Mouse (Mus musculus) frontal cortex, postnatal 25 days (tissue): Measurements from ENCODE around the gene Xrcc3.

Experiments
- DNase-seq, 2 experiments: peaks; one replicate each; pipeline ENCODE4 v3.0.0; 2022; ENCODE audit warnings: low spot score in 2 of 2

Gene Xrcc3

DNA sequence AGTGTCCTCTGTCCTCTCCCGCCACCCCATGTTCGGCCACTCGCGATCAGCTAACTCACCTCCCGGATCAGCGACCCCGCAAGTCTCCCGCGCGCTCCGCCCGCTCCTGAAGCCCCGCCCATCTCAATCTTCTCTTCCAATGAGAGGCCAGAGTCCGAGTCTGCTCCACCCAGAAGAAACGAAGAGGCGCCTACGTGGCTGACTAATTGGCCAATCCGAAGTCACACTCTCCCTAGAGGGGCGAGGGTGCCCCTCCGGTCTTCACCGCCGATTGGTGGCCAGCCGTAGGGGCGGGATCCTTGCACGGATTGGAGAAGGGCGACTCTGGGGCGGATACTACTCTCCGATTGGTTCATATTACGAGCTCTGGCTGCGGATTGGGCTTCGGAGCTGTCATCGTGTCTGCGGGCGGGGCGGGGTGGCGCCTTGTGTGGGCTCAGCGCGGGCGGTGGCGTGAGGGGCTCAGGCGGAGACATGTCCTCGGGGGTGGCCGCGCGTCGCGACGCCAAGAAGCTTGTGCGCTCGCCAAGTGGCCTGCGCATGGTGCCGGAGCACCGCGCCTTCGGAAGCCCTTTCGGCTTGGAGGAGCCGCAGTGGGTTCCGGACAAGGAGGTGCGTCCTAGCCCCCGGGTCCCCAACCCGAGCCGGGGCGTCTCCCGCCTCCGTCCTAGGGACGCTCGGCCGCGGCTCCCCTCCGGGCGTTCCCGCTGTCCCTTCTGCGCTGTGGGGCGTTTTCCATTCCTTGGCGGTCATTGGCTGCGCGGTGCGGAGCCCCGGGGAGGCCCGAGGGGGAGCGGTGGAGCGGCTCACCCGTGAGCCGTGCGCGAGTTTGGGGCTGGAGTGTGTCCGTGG, at the start of gene Xrcc3, which contains the start of gene Zfyve21:
Xrcc3 (minus strand) TSS at position 108 of the 852 bp plus-strand sequence.
Zfyve21 (plus strand) TSS at position 405 of the 852 bp plus-strand sequence.
- peak; percentile 89 to 96 for DNase-seq

DNA sequence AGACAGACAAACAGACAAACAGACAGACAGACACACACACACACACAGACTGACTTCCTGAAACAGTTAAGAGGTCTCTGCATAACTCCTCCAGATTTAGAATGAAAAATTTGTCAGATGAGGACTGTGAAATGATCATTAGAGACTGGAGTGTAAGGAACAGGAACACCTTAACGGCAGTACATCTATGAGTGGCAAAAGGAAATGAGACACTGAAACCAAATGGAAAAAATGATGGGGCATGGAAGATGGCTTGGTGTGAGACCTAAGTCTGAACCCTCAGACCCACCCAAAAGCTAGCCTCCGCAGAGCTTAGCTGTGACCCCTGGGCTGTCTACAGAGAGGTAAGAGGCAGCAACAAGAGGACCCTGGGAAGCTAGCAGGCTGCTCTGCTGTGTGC, 41.8 kb upstream of the Xrcc3 start:
- DNase-seq: no peak

DNA sequence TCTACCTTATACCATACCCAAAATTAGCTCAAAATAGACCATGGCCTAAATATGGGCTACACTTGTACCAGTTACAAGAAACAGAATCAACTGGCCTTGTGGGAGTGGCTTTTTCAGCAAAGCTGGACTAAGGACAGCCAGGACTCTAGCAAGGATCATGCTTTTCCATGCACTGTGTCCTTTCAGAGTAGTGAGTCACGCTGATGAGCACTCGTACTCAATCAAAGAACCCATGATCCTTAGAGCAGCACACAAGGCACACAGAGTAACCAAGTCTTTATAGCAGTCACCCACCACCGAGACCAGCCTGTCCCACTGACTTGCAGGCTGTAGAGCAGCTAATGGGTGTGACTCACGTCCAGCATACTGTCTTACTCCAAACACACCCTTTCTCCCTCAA, 39.9 kb upstream of the Xrcc3 start:
- DNase-seq: no peak

DNA sequence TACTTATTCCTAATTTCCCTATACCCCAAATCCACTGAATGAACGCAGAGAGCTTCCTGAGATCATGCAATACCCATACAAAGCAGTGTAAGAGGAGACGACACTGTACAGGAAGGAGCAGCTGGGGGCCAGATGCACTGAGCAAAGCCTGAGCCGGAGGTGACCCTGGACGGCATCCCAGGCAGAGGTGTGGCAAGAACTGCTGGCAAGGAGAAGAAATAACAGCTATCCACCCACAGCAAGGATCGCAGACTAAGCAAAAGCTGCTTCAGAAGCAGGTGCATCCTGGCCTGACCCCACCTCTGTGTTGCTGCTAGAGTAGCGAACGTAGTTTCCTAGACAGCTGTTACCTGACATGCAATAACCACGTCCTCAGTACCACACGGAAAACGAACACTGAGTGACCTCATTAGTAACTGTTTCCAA, 39.4 kb upstream of the Xrcc3 start:
- no peak for DNase-seq

DNA sequence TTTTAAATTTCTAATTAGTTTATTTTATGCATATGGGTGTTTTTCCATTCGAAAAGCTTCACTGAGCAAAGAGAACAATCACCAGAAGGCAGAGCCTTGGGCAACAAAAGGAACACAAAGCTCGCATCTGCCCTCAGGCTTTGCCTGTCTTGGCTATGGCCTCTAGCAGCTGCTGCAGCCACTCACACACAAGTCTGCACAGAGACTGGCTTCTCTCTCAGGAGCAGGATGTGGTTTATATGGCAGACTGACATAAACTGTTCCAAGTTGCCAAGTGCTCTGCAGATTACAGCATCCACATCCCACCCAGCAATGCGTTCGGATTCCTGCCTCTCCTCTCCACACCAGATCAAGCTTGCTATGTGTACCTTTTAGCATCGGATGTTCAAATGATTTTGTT, 38.1 kb upstream of the Xrcc3 start:
- no peak for DNase-seq

DNA sequence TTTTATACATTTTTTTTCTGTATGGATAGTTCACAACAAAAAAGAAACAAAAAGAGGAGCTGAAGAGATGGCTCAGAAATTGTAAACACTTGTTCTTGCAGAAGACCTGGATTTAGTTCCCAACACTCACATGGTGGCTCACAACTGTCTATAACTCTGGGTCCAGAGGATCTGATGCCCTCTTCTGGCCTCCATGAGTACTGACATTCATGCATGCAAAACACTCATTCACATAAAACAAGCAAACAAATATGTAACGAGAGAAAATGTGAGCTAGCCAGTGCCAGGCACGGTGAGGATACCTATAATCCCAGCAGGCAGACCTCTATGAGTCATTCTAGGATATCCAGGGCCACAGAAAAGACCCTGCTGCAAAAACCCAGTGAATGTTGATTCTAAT, 37.6 kb upstream of the Xrcc3 start:
- no peak for DNase-seq

DNA sequence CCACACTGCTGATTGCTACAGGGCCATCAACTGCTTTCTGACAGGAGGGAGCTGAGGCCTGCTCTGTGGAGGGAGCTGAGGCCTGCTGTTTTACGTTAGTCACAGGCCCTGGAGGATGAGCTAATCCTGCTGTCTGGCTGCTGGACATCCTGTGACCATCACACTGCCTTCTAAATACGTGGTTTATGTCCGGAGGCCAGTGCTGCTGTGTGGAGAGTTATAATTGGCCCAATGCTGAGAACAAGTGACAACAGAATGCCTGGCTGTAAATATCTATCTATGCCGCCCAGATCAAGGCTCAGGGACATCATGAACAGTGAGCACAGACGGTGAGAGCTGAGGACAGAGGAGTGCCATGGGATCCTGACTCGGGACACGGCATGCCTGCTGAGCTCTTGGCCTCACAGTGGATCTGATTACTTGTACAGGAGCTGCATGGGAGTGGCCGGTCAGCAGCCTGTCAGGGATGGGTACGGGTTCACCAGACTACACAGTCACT, 34.7 kb upstream of the Xrcc3 start:
- DNase-seq: no peak

DNA sequence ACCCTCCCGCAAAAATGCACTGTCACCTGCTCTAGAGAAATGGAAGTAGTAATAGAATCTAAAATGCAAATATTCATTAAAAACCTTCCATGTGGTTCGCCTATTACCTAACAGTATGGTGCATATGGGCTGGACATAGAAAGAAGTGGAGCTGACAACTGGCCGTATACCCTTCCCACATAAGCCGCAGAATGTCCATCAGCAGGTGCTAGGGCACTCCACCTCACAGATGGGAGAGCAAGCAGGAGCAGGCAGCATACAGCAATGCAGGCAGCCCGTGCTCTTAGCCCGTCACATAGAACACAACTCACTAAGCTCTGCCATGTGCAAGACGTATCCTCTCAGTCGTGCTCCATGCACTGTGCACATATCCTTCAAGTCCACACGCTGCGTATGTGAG, 33.1 kb upstream of the Xrcc3 start:
- DNase-seq: no peak

DNA sequence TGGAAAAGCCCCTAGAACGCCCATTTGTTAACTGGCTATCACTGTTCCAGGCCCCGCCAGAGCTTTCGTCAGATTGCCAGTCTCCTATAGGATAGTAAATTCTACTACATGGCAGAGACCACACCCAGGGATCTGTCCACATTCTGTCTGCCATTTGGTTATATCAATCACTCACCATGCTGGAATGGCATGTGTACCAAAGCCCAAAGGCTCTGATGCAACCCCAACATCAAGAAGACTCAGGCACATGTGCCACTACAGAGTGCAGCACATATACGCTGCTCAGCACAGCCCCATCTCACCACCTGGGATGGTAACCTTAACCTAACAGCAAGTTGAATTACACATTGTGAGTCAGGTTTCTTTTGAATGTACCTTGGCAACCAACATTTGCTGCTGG, 32.3 kb upstream of the Xrcc3 start:
- DNase-seq: no peak

DNA sequence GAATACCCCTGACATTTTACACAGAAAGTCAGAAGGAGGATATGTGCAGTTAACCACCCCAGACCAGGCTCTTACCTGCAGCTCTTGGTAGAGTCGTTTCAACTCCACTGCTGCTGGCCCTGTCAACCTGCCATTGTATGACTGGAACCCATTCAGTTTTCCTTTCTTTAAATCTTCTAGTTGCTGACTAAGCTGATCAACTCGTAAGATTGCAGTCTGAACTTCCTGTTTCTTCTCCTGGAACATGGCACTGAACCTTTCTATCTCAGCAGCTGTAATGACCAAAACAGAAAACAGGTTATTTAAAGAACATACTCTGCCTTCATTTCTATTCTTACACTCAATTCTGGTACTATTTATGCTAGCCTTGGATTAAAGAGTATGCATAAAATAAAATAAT, 29.8 kb upstream of the Xrcc3 start:
- no peak for DNase-seq

DNA sequence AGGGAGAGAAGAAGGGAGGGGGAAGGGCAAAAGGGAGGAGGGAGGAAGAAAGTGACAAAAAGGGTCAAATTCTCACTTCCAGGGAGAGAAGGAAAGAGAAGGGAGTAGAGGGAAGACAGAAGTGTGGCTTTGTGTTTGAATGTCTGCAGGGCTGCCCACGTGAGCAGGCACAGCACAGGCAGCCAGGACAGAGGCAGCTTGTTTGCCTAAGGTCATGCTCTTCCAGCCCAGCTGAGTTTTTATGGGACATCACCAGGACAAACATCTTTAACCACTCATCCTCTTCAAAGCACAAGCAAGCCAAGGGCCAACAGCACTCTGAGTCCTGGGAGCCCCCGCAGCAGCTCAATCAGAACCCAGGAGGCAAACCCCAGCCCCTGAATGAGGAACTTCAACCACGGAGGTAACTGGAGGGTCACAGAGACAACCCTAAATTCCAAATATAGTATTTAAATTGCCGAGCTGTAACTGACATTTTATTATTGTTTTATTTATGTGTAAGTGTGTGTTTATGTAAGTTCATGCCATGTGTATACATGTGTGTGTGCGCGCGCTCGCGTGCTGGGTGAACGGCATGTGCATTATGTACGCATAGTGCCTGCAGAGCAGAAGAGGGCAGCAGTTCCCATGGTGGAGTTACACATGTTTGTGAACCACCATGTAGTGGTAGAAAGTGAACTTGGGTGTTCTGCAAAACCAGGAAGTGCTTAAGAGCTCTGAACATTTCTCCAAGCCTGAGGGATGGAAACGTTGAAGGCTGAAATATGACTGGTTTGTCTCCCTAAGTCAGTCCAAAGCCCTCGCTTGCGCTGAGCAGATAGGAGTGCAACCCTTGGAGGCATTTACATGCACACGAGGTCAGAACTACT, 29.1 kb upstream of the Xrcc3 start:
- DNase-seq: no peak

DNA sequence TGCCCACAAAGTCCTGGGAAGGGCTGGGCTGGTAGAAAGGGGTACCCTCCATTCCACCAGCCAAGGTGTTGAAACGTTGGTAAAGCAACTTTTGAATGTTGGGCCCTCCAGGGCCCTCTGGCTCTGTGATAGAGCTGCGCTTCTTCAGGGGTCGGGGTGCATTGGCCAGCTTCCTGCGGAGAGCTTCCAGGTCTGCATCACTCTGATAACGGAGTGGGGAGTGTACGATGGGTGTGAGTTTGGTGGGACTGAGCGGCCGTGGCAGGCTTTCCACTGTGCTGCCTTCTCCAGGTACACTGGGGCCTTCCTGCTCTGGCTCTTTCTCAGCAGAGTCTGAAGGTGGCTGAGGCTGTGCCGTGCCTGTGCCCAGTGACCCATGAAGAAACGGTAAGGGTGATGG, 19.8 kb upstream of the Xrcc3 start:
- DNase-seq: no peak

DNA sequence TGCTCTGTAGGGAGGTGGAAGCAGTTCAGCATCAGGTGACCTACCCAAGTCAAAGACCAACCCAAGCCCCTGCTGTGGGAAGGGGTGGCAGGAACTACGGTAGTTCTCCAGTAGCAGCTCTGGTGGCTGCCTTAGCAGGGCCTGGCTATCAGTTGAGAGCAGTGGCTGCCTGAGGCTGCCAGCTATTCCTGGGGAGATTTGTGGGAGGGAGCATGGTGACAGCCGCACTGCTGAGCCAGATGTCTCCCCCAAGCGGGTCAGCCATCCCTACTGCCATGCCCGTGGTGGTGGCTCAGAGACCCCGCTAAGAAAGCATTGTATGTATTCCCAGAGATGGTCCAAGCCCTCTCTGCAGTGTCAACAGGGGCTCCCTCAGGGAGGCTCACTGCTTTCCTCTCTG, 19.0 kb upstream of the Xrcc3 start:
- no peak for DNase-seq

DNA sequence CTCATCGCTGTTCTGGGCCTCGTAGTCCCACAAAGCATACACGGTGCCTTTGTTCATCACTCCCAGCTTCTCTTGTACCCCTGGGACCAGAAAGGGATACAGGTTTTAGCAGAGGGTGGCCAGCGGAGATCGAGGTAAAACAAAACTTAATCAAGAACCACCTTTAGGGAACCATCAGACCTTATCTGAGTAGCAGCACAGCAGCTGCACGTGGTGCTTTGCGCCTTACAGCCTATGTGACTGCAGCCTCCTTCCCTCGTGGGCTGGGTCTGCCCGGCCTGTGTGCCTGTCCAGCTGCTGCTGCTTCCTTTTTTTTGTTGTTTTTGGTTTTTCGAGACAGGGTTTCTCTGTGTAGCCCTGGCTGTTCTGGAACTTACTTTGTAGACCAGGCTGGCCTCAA, 16.7 kb upstream of the Xrcc3 start:
- no peak for DNase-seq

DNA sequence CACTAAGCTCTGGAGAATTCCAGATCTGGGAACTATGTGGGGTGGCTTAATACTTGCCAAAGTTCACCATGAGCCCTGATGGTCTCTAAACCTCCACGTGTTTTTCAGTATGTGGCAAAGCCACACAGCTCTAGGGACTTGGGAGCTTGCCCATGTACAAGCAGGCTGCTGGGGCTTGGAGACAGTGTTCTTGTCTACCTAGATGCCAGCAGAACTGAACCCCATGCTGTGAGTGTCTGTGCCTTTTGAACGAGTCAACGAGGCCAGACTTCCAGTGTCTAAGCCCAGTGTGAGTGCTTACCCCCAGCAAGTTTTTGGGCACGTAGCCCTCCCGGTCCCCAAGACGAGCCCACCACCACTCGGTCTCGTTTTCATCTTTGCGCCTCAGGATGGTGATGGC, 16.3 kb upstream of the Xrcc3 start:
- no peak for DNase-seq

DNA sequence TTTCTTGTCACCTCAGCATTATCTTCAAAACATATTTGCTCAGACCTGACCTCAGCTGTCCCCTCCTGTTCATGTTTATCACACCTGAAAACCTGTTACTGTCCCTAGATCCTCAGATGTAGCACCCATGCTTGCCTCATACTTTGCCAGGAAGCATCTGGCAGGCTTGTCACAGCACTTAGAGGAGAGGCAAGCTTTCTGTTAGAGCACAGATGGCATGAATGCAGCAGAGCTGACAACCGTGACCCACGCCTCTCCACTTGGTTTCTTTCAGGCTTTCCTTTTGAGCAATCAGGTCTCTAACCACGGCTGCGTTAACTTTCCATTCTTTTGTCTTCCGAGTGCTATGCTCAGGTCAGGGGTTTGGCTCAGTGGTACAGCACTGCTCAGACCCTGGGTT, 15.8 kb upstream of the Xrcc3 start:
- no peak for DNase-seq

DNA sequence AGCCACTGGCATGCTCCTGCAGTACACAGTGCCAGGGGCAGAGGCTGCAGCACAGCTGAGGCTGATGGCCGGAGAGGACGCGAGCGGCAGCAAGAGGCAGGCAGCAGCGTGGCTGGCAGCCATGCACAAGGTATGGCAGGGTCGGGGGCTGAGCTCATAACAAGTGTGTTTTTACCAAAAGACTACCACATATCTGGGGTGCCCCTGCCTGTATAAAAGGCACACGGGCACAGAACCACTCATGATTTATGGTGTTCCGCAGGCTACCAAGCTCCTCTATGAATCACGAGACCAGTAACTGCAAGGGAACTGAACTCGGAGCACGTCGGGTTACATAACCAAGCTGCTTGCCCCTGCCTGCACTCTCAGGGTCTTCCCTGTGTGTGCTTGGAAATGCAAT, 13.9 kb upstream of the Xrcc3 start:
- DNase-seq: no peak

DNA sequence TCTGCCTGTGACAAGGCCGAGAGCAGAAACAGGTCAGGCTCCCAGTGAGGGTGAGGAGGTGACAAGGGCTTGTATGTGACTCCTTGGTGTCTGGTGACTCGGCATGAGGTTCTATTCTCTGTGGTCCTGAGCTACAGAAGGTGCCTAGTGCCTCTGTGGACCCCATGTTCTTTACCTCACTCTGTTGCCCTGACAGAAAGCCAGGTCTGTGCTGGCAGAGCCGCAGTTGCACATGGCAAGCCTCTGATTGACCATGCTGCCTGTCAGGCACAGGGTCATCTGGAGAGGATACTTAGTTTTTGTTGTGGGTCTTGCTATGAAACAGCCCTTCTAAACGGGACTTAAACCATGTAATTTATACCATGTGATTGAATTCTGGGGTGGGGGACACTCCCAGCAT, 8.3 kb upstream of the Xrcc3 start:
- DNase-seq: no peak

DNA sequence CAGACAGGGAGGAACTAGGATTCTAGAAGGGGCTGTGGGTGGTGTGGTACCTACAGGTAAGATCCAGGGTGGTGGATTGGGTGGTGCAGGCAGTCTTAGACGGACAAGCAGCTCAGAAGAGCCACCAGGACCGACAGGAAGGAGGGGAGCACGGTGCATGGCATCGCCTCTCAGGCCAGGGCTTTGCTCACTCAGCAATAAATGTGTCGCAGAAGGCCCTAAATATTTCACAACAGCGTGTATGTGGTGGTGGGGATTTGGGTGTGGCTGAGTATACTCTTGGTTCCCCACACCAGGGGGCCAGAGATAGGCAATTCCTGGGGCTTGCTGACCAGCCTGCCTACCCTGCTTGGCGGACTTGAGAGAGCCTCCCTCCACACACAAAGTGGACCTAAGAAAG, 7.0 kb upstream of the Xrcc3 start:
- no peak for DNase-seq

DNA sequence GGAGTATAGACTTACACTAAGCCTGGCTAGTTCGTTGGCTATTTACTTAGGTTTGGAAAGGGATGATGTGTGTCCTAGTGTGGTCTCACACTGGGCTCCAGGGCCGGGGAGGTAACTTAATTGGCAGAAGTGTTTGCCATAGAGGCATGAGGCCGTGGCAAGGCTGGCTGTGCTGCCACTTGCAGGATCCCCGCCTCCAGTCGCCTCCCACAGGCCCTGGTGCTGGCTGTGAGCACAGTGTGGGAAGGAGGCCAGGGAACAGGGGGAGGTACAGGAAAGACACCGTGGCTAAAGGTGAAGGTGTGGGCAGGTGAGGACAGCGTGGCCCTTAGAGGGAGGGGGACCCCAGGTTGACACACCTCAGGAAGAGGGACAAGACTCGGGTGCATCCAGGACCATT, 6.3 kb upstream of the Xrcc3 start:
- no peak for DNase-seq

DNA sequence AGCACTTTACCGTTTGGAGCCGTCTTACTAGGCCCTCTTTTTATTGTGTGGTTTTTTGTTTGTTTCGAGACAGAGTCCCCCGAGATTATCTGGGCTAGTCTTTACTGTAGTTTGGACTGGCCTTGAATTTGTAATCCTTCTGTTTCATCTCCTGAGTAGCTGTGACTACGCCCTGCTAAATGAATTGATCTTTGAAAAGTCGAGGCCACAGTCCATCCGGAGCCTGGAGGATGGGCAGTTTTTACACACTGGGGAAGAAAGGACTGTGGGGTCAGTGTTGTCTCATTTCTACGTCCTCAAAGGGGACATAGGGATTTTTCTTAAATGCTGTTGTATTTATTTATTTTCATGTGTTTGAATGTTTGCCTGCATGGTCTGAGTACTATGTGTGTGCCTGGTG, 4.3 kb upstream of the Xrcc3 start:
- no peak for DNase-seq

DNA sequence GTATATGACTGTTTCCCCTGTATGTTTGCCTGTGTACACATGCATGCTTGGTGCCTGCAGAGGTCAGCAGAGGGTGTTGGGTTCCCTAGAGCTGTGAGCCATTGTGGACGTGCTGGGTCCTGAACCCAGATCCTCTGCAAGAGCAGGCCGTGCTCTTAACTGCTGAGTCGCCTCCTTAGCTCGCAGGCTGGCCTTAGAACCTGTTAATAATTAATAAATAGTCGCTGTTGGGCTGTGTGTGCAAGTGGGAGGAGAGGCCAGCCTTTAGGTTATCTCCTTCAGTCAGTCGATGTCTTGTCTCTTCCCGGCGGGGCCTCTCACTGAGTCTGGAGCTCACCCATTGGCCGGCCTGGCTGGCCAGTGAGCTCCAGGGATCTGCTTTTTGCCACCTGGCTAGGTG, 3.3 kb upstream of the Xrcc3 start:
- DNase-seq: no peak

DNA sequence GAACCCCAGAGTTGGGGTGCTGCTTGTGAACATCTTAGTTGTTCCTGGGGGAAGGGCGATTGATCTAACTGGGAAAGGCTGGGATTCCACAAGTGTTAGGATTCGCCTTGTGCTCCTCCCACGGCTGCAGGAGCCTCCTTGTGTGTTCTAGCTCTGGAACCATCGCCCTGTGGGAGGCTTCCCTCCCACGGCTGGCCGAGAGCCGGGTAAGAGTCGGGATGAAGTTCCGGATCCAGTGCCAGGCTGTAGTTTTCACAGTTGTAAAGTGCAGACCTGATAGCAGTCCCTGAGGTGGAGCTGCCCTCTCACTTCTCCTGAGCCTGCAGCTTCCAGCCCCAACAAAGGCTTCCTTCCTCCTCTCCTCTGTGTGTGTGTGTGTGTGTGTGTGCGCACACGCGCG, 2.9 kb upstream of the Xrcc3 start:
- peak in 1 of 2 experiments; percentile 45 for DNase-seq
